Mouse (Mus musculus) kidney, postnatal 0 days (tissue): ENCODE data around the gene Psmd9. TPM values are rescaled to one million over a fixed set of nuclear protein-coding genes. Genes with fewer than 3 reads are reported as not detected.

Experiments used
- ATAC-seq: fragments of 200-750 bp; cut with Nextera tagmentation; replicated peaks from 2 replicates; pipeline ENCODE4 v1.8.0; 2017; ENCODE audit warnings: low read depth, moderate number of reproducible peaks, moderate TSS enrichment, moderate library complexity; ENCODE audit not compliant: low FRiP score
- DNase-seq: peaks from one replicate; pipeline ENCODE4 v3.0.0-alpha.2; 2016; ENCODE audit warnings: low spot score
- H3K27ac ChIP-seq: fragments of 300-500 bp; sonication (generic); 2 replicates; pipeline ENCODE4 v1.5.1; 2014; ENCODE audit warnings: mild to moderate bottlenecking
- H3K27me3 ChIP-seq: fragments of 300-500 bp; sonication (generic); 2 replicates; pipeline ENCODE4 v1.6.1; 2014; ENCODE audit warnings: low read length, mixed read lengths; ENCODE audit not compliant: insufficient read depth
- H3K36me3 ChIP-seq: fragments of 300-500 bp; sonication (generic); 2 replicates; pipeline ENCODE4 v1.6.1; 2014; ENCODE audit warnings: low read length, mixed read lengths; ENCODE audit not compliant: insufficient read depth
- H3K4me1 ChIP-seq: fragments of 300-500 bp; sonication (generic); replicated peaks from 2 replicates; pipeline ENCODE4 v1.6.1; 2014; ENCODE audit warnings: antibody characterized with exemption, low read length, mixed read lengths; ENCODE audit not compliant: insufficient read depth
- H3K4me2 ChIP-seq: fragments of 300-500 bp; sonication (generic); 2 replicates; pipeline ENCODE4 v1.6.1; 2014; ENCODE audit warnings: mild to moderate bottlenecking, low read length, moderate library complexity, mixed read lengths
- H3K4me3 ChIP-seq: fragments of 300-500 bp; sonication (generic); replicated peaks from 2 replicates; pipeline ENCODE4 v1.5.1; 2014; ENCODE audit warnings: low read depth, low read length
- H3K9ac ChIP-seq: fragments of 300-500 bp; sonication (generic); 2 replicates; pipeline ENCODE4 v1.6.1; 2014; ENCODE audit warnings: low read depth, low read length
- H3K9me3 ChIP-seq: fragments of 300-500 bp; sonication (generic); replicated peaks from 2 replicates; pipeline ENCODE4 v1.6.1; 2016; ENCODE audit warnings: low read length, inconsistent platforms, mixed read lengths
- CTCF ChIP-seq: IDR thresholded peaks from 2 replicates; pipeline ENCODE4 v1.5.1; 2016; ENCODE audit warnings: antibody characterized with exemption, low read depth, mild to moderate bottlenecking, moderate library complexity
- WGBS: fragments of 180-500 bp; shearing (Covaris S2); extraction: QIAGEN DNeasy Blood & Tissue Kit; methylation state at CpG from one replicate; pipeline ENCODE4 v1.1.7; 2014; 5-methylcytosine and 5-hydroxymethylcytosine counted together
- polyA plus RNA-seq: library from polyadenylated mRNA; unstranded; fragments of >200 nt; fragmentation: Nextera tagmentation; extraction: Ambion mirVana; gene quantifications from 2 replicates; pipeline ENCODE4 v1.2.1, GENCODE M21; 2015

Gene Psmd9
- 77.4 and 78.7 TPM in 2 replicates for polyA plus RNA-seq

- no peak for TF ChIP-seq CTCF
- H3K27me3 ChIP-seq, result no peaks in the 10 kb centered on the region
- H3K4me3 ChIP-seq, result no peak within 1 kb of the TSS
- 0 out of 2 replicates have a peak within 1 kb of the TSS, but pooled peaks have one; percentile 2 for H3K27ac ChIP-seq
- WGBS, result 71% methylated on average over 5 of the region's 5 CpGs
- ATAC-seq (no peak), DNase-seq (no peak)
- no peak within 1 kb of the TSS for H3K4me2 ChIP-seq
- no peak within 1 kb of the TSS for H3K9ac ChIP-seq
- no peaks in the 10 kb centered on the region for H3K9me3 ChIP-seq
- H3K36me3 ChIP-seq, result peaks cover 22% of the 10 kb centered on the region
- H3K4me1 ChIP-seq, result peaks cover 7% of the 10 kb centered on the region; the same call in 1 of the 2 replicates
Observed at GRCm38 (mm10) chr5:123169284-123169683, at the start of gene Psmd9. Psmd9 (plus strand) TSS chr5:123169413.

- WGBS, result 60% methylated on average over 7 of the region's 7 CpGs
- no peaks in the 10 kb centered on the region for H3K27me3 ChIP-seq
- no peak for ATAC-seq
- H3K4me3 ChIP-seq, result no peak overlapping the region
- no peak for TF ChIP-seq CTCF
- no peaks in the 10 kb centered on the region for H3K9me3 ChIP-seq
- H3K36me3 ChIP-seq, result no peaks in the 10 kb centered on the region
- no peak for DNase-seq
- no peak overlapping the region for H3K9ac ChIP-seq
- H3K4me1 ChIP-seq, result no peaks in the 10 kb centered on the region
- no peak overlapping the region for H3K27ac ChIP-seq
- no peak overlapping the region for H3K4me2 ChIP-seq
Observed at GRCm38 (mm10) chr5:123120624-123121215, 48.5 kb upstream of the Psmd9 start.

GRCm38 (mm10) chr5:123122181-123122580, 47.0 kb upstream of the Psmd9 start:
- no peak for DNase-seq
- peak; percentile 59 for TF ChIP-seq CTCF
- no peak overlapping the region for H3K27ac ChIP-seq
- no peaks in the 10 kb centered on the region for H3K9me3 ChIP-seq
- no peaks in the 10 kb centered on the region for H3K36me3 ChIP-seq
- no peaks in the 10 kb centered on the region for H3K27me3 ChIP-seq
- no peak overlapping the region for H3K4me3 ChIP-seq
- H3K4me2 ChIP-seq, result no peak overlapping the region
- H3K9ac ChIP-seq, result no peak overlapping the region
- WGBS, result 93% methylated on average over 4 of the region's 4 CpGs
- no peaks in the 10 kb centered on the region for H3K4me1 ChIP-seq
- no peak for ATAC-seq

DNA sequence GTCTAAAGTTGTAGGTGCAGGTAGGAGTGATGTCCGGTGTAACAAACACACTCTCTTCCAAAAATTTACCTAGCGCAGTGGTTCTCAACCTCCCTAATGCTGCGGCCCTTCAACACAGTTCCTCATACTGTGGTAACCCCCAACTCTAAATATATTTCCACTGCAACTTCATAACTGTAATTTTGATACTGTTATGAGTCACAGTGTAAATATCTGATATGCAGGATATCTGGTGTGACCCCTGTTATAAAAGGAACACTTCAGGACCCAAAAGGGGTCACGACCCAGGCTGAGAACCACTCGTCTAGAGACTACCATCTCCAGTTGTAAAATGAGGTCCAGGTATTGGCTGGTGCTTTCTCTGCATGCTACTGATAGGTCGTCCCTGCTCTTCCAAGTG, 44.1 kb upstream of the Psmd9 start:
- 77% methylated on average over 6 of the region's 6 CpGs for WGBS
- H3K9ac ChIP-seq, result no peak overlapping the region
- no peak overlapping the region for H3K4me3 ChIP-seq
- no peak overlapping the region for H3K27ac ChIP-seq
- no peaks in the 10 kb centered on the region for H3K4me1 ChIP-seq
- no peaks in the 10 kb centered on the region for H3K9me3 ChIP-seq
- no peak for TF ChIP-seq CTCF
- ATAC-seq (no peak), DNase-seq (no peak)
- H3K27me3 ChIP-seq, result no peaks in the 10 kb centered on the region
- no peak overlapping the region for H3K4me2 ChIP-seq
- H3K36me3 ChIP-seq, result no peaks in the 10 kb centered on the region

GRCm38 (mm10) chr5:123125638-123126406, 43.4 kb upstream of the Psmd9 start:
- WGBS, result 55% methylated on average over 18 of the region's 18 CpGs
- H3K27ac ChIP-seq, result peak overlapping the region; percentile 60
- H3K27me3 ChIP-seq, result no peaks in the 10 kb centered on the region
- no peak for TF ChIP-seq CTCF
- no peaks in the 10 kb centered on the region for H3K4me1 ChIP-seq
- no peak overlapping the region for H3K4me3 ChIP-seq
- peak; percentile 26; the same call in 1 of the 2 replicates for ATAC-seq
- no peaks in the 10 kb centered on the region for H3K9me3 ChIP-seq
- H3K4me2 ChIP-seq, result no peak overlapping the region
- no peak overlapping the region for H3K9ac ChIP-seq
- DNase-seq, result no peak
- H3K36me3 ChIP-seq, result no peaks in the 10 kb centered on the region

- H3K9me3 ChIP-seq, result no peaks in the 10 kb centered on the region
- no peak for ATAC-seq
- no peak overlapping the region for H3K27ac ChIP-seq
- no peaks in the 10 kb centered on the region for H3K36me3 ChIP-seq
- WGBS, result 70% methylated on average over 6 of the region's 6 CpGs
- H3K4me2 ChIP-seq, result no peak overlapping the region
- H3K9ac ChIP-seq, result no peak overlapping the region
- no peak for DNase-seq
- no peaks in the 10 kb centered on the region for H3K27me3 ChIP-seq
- peaks cover 7% of the 10 kb centered on the region; the same call in 1 of the 2 replicates for H3K4me1 ChIP-seq
- TF ChIP-seq CTCF, result no peak
- H3K4me3 ChIP-seq, result no peak overlapping the region
Observed at GRCm38 (mm10) chr5:123127031-123127430, 42.2 kb upstream of the Psmd9 start.
